Mouse (Mus musculus): Measurements from ENCODE around the gene Cox10. TPM values are rescaled to one million over a fixed set of nuclear protein-coding genes. Genes with fewer than 3 reads are reported as not detected.

The Cox10 gene
- total and polyA plus RNA-seq, 3 experiments = 39.9 to 374 (median 52.2) TPM

- H3K9ac ChIP-seq (ENCODE audit: control insufficient read depth, low read depth, low read length, poor library complexity, severe bottlenecking) = no peak overlapping the region
- no peaks in the 10 kb centered on the region for H3K27me3 ChIP-seq (ENCODE audit: control insufficient read depth in 1 of 2, insufficient read depth in 2 of 2, low read length in 2 of 2)
- peaks cover 0 to 1% of the 10 kb centered on the region in 2 experiments; a peak in 2 of 4 replicates for H3K36me3 ChIP-seq (ENCODE audit: control insufficient read depth in 1 of 2, insufficient read depth in 2 of 2, low read length in 2 of 2)
- H3K4me1 ChIP-seq (ENCODE audit: control insufficient read depth in 1 of 2, insufficient read depth in 2 of 2, low read length in 2 of 2) = no peaks in the 10 kb centered on the region
- TF ChIP-seq POLR2AphosphoS2 (IDR thresholded peaks at IDR 0.05; ENCODE audit: low read length) (no peak), ZMIZ1 (IDR thresholded peaks at IDR 0.05; ENCODE audit: low read depth, low read length) (no peak), MAFK (IDR thresholded peaks at IDR 0.05; ENCODE audit: borderline replicate concordance, low read depth, low read length) (no peak), RCOR1 (IDR thresholded peaks at IDR 0.05; ENCODE audit: low read depth, low read length) (no peak), RAD21 (IDR thresholded peaks at IDR 0.05; ENCODE audit: low read depth, low read length) (no peak), ZNF384 (IDR thresholded peaks at IDR 0.05; ENCODE audit: low read depth, low read length) (no peak), GATA1 (IDR thresholded peaks at IDR 0.05; ENCODE audit: low read depth, low read length) (no peak), MYB (IDR thresholded peaks at IDR 0.05; ENCODE audit: low read depth, low read length) (no peak), MAX (IDR thresholded peaks at IDR 0.05; ENCODE audit: low read length) (no peak), MAZ (IDR thresholded peaks at IDR 0.05; ENCODE audit: low read depth, low read length) (no peak), MEF2A (IDR thresholded peaks at IDR 0.05; ENCODE audit: extremely low read depth, insufficient replicate concordance, low read depth, low read length, poor library complexity, severe bottlenecking) (no peak), E2F4 (IDR thresholded peaks at IDR 0.05; ENCODE audit: borderline replicate concordance, low read depth, low read length) (no peak)
- no peak overlapping the region for H3K27ac ChIP-seq (ENCODE audit: control insufficient read depth, low read depth, low read length)
- no peaks in the 10 kb centered on the region for H3K9me3 ChIP-seq (replicated peaks; ENCODE audit: insufficient read depth, low read length)
- no peaks in the 10 kb centered on the region for H3K79me2 ChIP-seq (ENCODE audit: control insufficient read depth, insufficient read depth, low read length, poor library complexity)
- H3K4me3 ChIP-seq (ENCODE audit: control insufficient read depth in 1 of 2, insufficient read depth in 1 of 2, low read depth in 2 of 2, low read length in 2 of 2) = no peak overlapping the region
- no peak for DNase-seq (ENCODE audit: low read depth, low spot score)
Observed at GRCm38 (mm10) chr11:64027423-64027822, 51.8 kb downstream of the Cox10 start.

GRCm38 (mm10) chr11:64025843-64026242 lies 53.4 kb downstream of the Cox10 start:
- TF ChIP-seq KAT2A (conservative IDR thresholded peaks at IDR 0.05; ENCODE audit: low read depth, low read length) (no peak), SMC3 (IDR thresholded peaks at IDR 0.05; ENCODE audit: low read depth, low read length) (no peak), TCF12 (IDR thresholded peaks at IDR 0.05; ENCODE audit: low read depth, low read length) (no peak)
- Histone ChIP-seq H3K27me3 (ENCODE audit: control insufficient read depth in 1 of 2, insufficient read depth in 2 of 2, low read length in 2 of 2) (no peaks in the 10 kb centered on the region), H3K27ac (ENCODE audit: control insufficient read depth, low read depth, low read length) (no peak overlapping the region), H3K4me3 (ENCODE audit: control insufficient read depth in 1 of 2, insufficient read depth in 1 of 2, low read depth in 2 of 2, low read length in 2 of 2) (no peak overlapping the region), H3K36me3 (ENCODE audit: control insufficient read depth in 1 of 2, insufficient read depth in 2 of 2, low read length in 2 of 2) (peaks cover 0 to 3% of the 10 kb centered on the region in 2 experiments; a peak in 2 of 4 replicates), H3K4me1 (ENCODE audit: control insufficient read depth in 1 of 2, insufficient read depth in 2 of 2, low read length in 2 of 2) (no peaks in the 10 kb centered on the region), H3K9ac (ENCODE audit: control insufficient read depth, low read depth, low read length, poor library complexity, severe bottlenecking) (no peak overlapping the region), H3K9me3 (replicated peaks; ENCODE audit: insufficient read depth, low read length) (no peaks in the 10 kb centered on the region), H3K79me2 (ENCODE audit: control insufficient read depth, insufficient read depth, low read length, poor library complexity) (no peaks in the 10 kb centered on the region)
- no peak for DNase-seq (ENCODE audit: low read depth, low spot score)

- H3K9ac ChIP-seq (ENCODE audit: control insufficient read depth, low read depth, low read length, poor library complexity, severe bottlenecking) = no peak overlapping the region
- H3K36me3 ChIP-seq (ENCODE audit: control insufficient read depth in 1 of 2, insufficient read depth in 2 of 2, low read length in 2 of 2) = peaks cover 0 to 2% of the 10 kb centered on the region in 2 experiments; a peak in 2 of 4 replicates
- H3K4me1 ChIP-seq (ENCODE audit: control insufficient read depth in 1 of 2, insufficient read depth in 2 of 2, low read length in 2 of 2) = peaks cover 0 to 3% of the 10 kb centered on the region in 2 experiments; a peak in 2 of 4 replicates
- H3K27ac ChIP-seq (ENCODE audit: control insufficient read depth, low read depth, low read length) = no peak overlapping the region
- no peaks in the 10 kb centered on the region for H3K9me3 ChIP-seq (replicated peaks; ENCODE audit: insufficient read depth, low read length)
- no peaks in the 10 kb centered on the region for H3K79me2 ChIP-seq (ENCODE audit: control insufficient read depth, insufficient read depth, low read length, poor library complexity)
- TF ChIP-seq GATA1 (IDR thresholded peaks at IDR 0.05; ENCODE audit: low read depth, low read length) = no peak
- no peak for TF ChIP-seq MAZ (IDR thresholded peaks at IDR 0.05; ENCODE audit: low read depth, low read length)
- TF ChIP-seq ZNF384 (IDR thresholded peaks at IDR 0.05; ENCODE audit: low read depth, low read length) = no peak
- TF ChIP-seq TCF12 (IDR thresholded peaks at IDR 0.05; ENCODE audit: low read depth, low read length) = no peak
- no peak for TF ChIP-seq KAT2A (conservative IDR thresholded peaks at IDR 0.05; ENCODE audit: low read depth, low read length)
- TF ChIP-seq NELFE (IDR thresholded peaks at IDR 0.05; ENCODE audit: low read depth, low read length) = no peak
- no peak for TF ChIP-seq RCOR1 (IDR thresholded peaks at IDR 0.05; ENCODE audit: low read depth, low read length)
- TF ChIP-seq MXI1 (IDR thresholded peaks at IDR 0.05; ENCODE audit: low read depth, low read length) = no peak
- no peak for TF ChIP-seq BHLHE40 (IDR thresholded peaks at IDR 0.05; ENCODE audit: borderline replicate concordance, low read depth, low read length)
- no peak for TF ChIP-seq MYC (IDR thresholded peaks at IDR 0.05; ENCODE audit: low read depth, low read length)
- TF ChIP-seq MAX (IDR thresholded peaks at IDR 0.05; ENCODE audit: low read length) = no peak
- no peak for TF ChIP-seq EP300 (IDR thresholded peaks at IDR 0.05; ENCODE audit: low read depth in 1 of 2, low read length in 2 of 2)
- no peak for TF ChIP-seq ZKSCAN1 (IDR thresholded peaks at IDR 0.05; ENCODE audit: low read depth, low read length)
- H3K4me3 ChIP-seq (ENCODE audit: control insufficient read depth in 1 of 2, insufficient read depth in 1 of 2, low read depth in 2 of 2, low read length in 2 of 2) = no peak overlapping the region
- H3K27me3 ChIP-seq (ENCODE audit: control insufficient read depth in 1 of 2, insufficient read depth in 2 of 2, low read length in 2 of 2) = no peaks in the 10 kb centered on the region
- no peak for DNase-seq (ENCODE audit: low read depth, low spot score)
Observed at GRCm38 (mm10) chr11:64024575-64024974, 54.7 kb downstream of the Cox10 start.
